ENCODE assay signal across 12 mouse cellular contexts in genomic region chr14:115044016-115044415, GRCm38 (mm10). TPM values are rescaled to one million over a fixed set of nuclear protein-coding genes. Genes with fewer than 3 reads are reported as not detected.
DNase-seq lines count a peak whose midpoint lies in the region; ATAC-seq and TF ChIP-seq lines count a peak whose summit lies in the region.
"Had no signal": no experiment of that assay in that cellular context is flagged by ENCODE, and none has a peak within 500 bp of the region (broad histone marks: within the 10 kb centered on the region; RNA-seq: fewer than 3 reads in every experiment).

No protein-coding gene starts in this region.

- intact Hi-C loops in left cerebral cortex, postnatal 4 days (cut with DNase I) = no loop called here

- ATAC-seq in intestine, embryonic 14.5 days (replicated peaks; ENCODE audit: low FRiP score, low TSS enrichment, low read depth) = no peak
- ATAC-seq in intestine, postnatal 0 days = no peak
- ATAC-seq in G1E (ENCODE audit: extremely low read depth, insufficient number of reproducible peaks, low FRiP score, poor library complexity, severe bottlenecking) = no peak
- no peak for ATAC-seq in forebrain, embryonic 14.5 days
- ATAC-seq in liver, embryonic 14.5 days (ENCODE audit: insufficient read depth) = no peak
- ATAC-seq in monocyte, adult 5-6 weeks (replicated peaks; ENCODE audit: insufficient number of reproducible peaks, low FRiP score, low TSS enrichment, poor library complexity, severe bottlenecking) = no peak

- 0 out of 2 replicates have a peak overlapping the region, but pooled peaks have one; percentile 2 for H3K4me3 ChIP-seq in intestine, embryonic 14.5 days (ENCODE audit: low read depth, low read length)
- H3K4me3 ChIP-seq in intestine, postnatal 0 days (ENCODE audit: low read depth, low read length) = no peak overlapping the region
- H3K4me3 ChIP-seq in G1E (ENCODE audit: low read depth, low read length) = peak overlapping the region; percentile 93
- H3K4me3 ChIP-seq in forebrain, embryonic 14.5 days (ENCODE audit: low read depth, low read length) = no peak overlapping the region
- H3K4me3 ChIP-seq in liver, embryonic 14.5 days (ENCODE audit: insufficient read depth in 1 of 2, low read depth in 2 of 2, low read length in 2 of 2) = no peak overlapping the region
- H3K4me3 ChIP-seq: lung, embryonic 15.5 days had no signal

- DNase-seq in intestine, embryonic 14.5 days (ENCODE audit: low spot score) = no peak
- no peak for DNase-seq in G1E (ENCODE audit: low spot score)
- no peak for DNase-seq in forebrain, embryonic 14.5 days (ENCODE audit: low spot score)
- DNase-seq in liver, embryonic 14.5 days (ENCODE audit: low read depth in 3 of 3, low spot score in 3 of 3) = no peak
- no peak for DNase-seq in left cerebral cortex, postnatal 4 days
- no peak for DNase-seq in spleen, postnatal 36 days (ENCODE audit: low spot score in 2 of 2)
- DNase-seq: adrenal gland, adult 2 months; layer of hippocampus, adult 9-11 months had no signal

- WGBS in intestine, embryonic 14.5 days = 87% methylated on average over 5 of the region's 5 CpGs
- 80% methylated on average over 5 of the region's 5 CpGs for WGBS in intestine, postnatal 0 days
- 82% methylated on average over 5 of the region's 5 CpGs for WGBS in forebrain, embryonic 14.5 days
- 80% methylated on average over 5 of the region's 5 CpGs for WGBS in liver, embryonic 14.5 days (ENCODE audit: insufficient replicate concordance)

- peak overlapping the region; percentile 62 for H3K4me2 ChIP-seq in intestine, embryonic 14.5 days (ENCODE audit: low read length)
- no peak overlapping the region for H3K4me2 ChIP-seq in intestine, postnatal 0 days (replicated peaks; ENCODE audit: low read depth)
- peak overlapping the region; percentile 66 for H3K4me2 ChIP-seq in forebrain, embryonic 14.5 days (ENCODE audit: low read length)
- H3K4me2 ChIP-seq in liver, embryonic 14.5 days (ENCODE audit: low read depth) = peak overlapping the region; percentile 24

- H3K27ac ChIP-seq in intestine, embryonic 14.5 days (ENCODE audit: low read depth) = no peak overlapping the region
- no peak overlapping the region for H3K27ac ChIP-seq in intestine, postnatal 0 days (ENCODE audit: low read depth, low read length)
- H3K27ac ChIP-seq in forebrain, embryonic 14.5 days (ENCODE audit: low read depth, low read length) = no peak overlapping the region
- H3K27ac ChIP-seq in liver, embryonic 14.5 days = no peak overlapping the region
- H3K27ac ChIP-seq: lung, embryonic 15.5 days had no signal

- H3K9me3 ChIP-seq in intestine, embryonic 14.5 days (ENCODE audit: control insufficient read depth, low read length) = no peaks in the 10 kb centered on the region
- no peaks in the 10 kb centered on the region for H3K9me3 ChIP-seq in intestine, postnatal 0 days (ENCODE audit: control insufficient read depth)
- no peaks in the 10 kb centered on the region for H3K9me3 ChIP-seq in G1E (replicated peaks)
- H3K9me3 ChIP-seq in forebrain, embryonic 14.5 days (replicated peaks; ENCODE audit: control insufficient read depth, low read length) = no peaks in the 10 kb centered on the region
- H3K9me3 ChIP-seq in liver, embryonic 14.5 days (ENCODE audit: control insufficient read depth, low read length) = no peaks in the 10 kb centered on the region
- H3K9me3 ChIP-seq: lung, embryonic 15.5 days had no signal

- peaks cover 56% of the 10 kb centered on the region for H3K36me3 ChIP-seq in intestine, embryonic 14.5 days (ENCODE audit: control insufficient read depth, insufficient read depth, low read length)
- peaks cover 26% of the 10 kb centered on the region for H3K36me3 ChIP-seq in intestine, postnatal 0 days (ENCODE audit: control insufficient read depth, insufficient read depth)
- peaks cover 56% of the 10 kb centered on the region for H3K36me3 ChIP-seq in G1E (replicated peaks)
- peaks cover 50% of the 10 kb centered on the region for H3K36me3 ChIP-seq in forebrain, embryonic 14.5 days (ENCODE audit: control insufficient read depth, insufficient read depth, low read length)
- peaks cover 42% of the 10 kb centered on the region for H3K36me3 ChIP-seq in liver, embryonic 14.5 days (replicated peaks; ENCODE audit: control insufficient read depth, insufficient read depth, low read depth)

- no peak for TF ChIP-seq EP300 in liver, embryonic 14.5 days (IDR thresholded peaks at IDR 0.05; ENCODE audit: low read depth)

- H3K9ac ChIP-seq in intestine, embryonic 14.5 days (ENCODE audit: low read length) = no peak overlapping the region
- H3K9ac ChIP-seq in intestine, postnatal 0 days (ENCODE audit: low read depth, low read length) = no peak overlapping the region
- H3K9ac ChIP-seq in forebrain, embryonic 14.5 days (ENCODE audit: low read length) = no peak overlapping the region
- H3K9ac ChIP-seq in liver, embryonic 14.5 days (replicated peaks) = no peak overlapping the region
- H3K9ac ChIP-seq: lung, embryonic 15.5 days had no signal

- TF ChIP-seq CTCF in intestine, postnatal 0 days (IDR thresholded peaks at IDR 0.05; ENCODE audit: low read depth) = no peak
- TF ChIP-seq CTCF in G1E (IDR thresholded peaks at IDR 0.05; ENCODE audit: low read depth, low read length) = no peak
- TF ChIP-seq CTCF in liver, embryonic 14.5 days (IDR thresholded peaks at IDR 0.05; ENCODE audit: low read depth) = no peak

- H3K27me3 ChIP-seq in intestine, embryonic 14.5 days (replicated peaks; ENCODE audit: control insufficient read depth, insufficient read depth, low read length) = no peaks in the 10 kb centered on the region
- H3K27me3 ChIP-seq in intestine, postnatal 0 days (replicated peaks; ENCODE audit: control insufficient read depth, insufficient read depth, low read length) = no peaks in the 10 kb centered on the region
- H3K27me3 ChIP-seq in G1E (ENCODE audit: insufficient read depth, low read length) = no peaks in the 10 kb centered on the region
- H3K27me3 ChIP-seq in forebrain, embryonic 14.5 days (replicated peaks; ENCODE audit: control insufficient read depth, insufficient read depth, low read length) = no peaks in the 10 kb centered on the region
- no peaks in the 10 kb centered on the region; the same call in 1 of the 2 replicates for H3K27me3 ChIP-seq in liver, embryonic 14.5 days (ENCODE audit: control insufficient read depth, insufficient read depth, low read length)
- H3K27me3 ChIP-seq: lung, embryonic 15.5 days had no signal

- peaks cover 10% of the 10 kb centered on the region for H3K4me1 ChIP-seq in intestine, embryonic 14.5 days (replicated peaks; ENCODE audit: control insufficient read depth, insufficient read depth, low read length)
- H3K4me1 ChIP-seq in intestine, postnatal 0 days (replicated peaks; ENCODE audit: control insufficient read depth, insufficient read depth, low read length) = 0 out of 2 replicates have a peak, but pooled peaks cover 3% of the 10 kb centered on the region
- peaks cover 63% of the 10 kb centered on the region for H3K4me1 ChIP-seq in G1E (ENCODE audit: insufficient read depth, low read depth, low read length)
- H3K4me1 ChIP-seq in forebrain, embryonic 14.5 days (ENCODE audit: control insufficient read depth, insufficient read depth, low read length) = peaks cover 16% of the 10 kb centered on the region
- peaks cover 2 to 8% of the 10 kb centered on the region in 2 experiments for H3K4me1 ChIP-seq in liver, embryonic 14.5 days (replicated peaks; ENCODE audit: control insufficient read depth in 2 of 2, insufficient read depth in 2 of 2, low read length in 1 of 2)

RNA-seq across cellular contexts. Expression of gene Gpc5, which starts 48.0 kb away (rescaled TPM):
- 0.11 and 0.24 TPM in 2 replicates for polyA plus RNA-seq in intestine, embryonic 14.5 days (2014; fragmentation: Nextera tagmentation; extraction: Ambion mirVana)
- polyA plus RNA-seq in intestine, postnatal 0 days (2015; fragmentation: Nextera tagmentation; extraction: Ambion mirVana) = 0.09 and 0.12 TPM in 2 replicates
- not detected in 2 replicates for total RNA-seq in G1E (2014; fragmentation: Nextera tagmentation)
- 0.06 and 0.16 TPM in 2 replicates for total RNA-seq in G1E (2017)
- polyA plus RNA-seq in G1E (2012) = not detected in 2 replicates
- polyA plus RNA-seq in forebrain, embryonic 14.5 days (2014; fragmentation: Nextera tagmentation; extraction: Ambion mirVana) = 1.9 TPM in 2 replicates
- 0.02 TPM in 1 of 2 replicates, not detected in the other for polyA plus RNA-seq in liver, embryonic 14.5 days (2012; rRNA removed)
- 0.05 and 0.08 TPM in 2 replicates for polyA plus RNA-seq in liver, embryonic 14.5 days (2014; fragmentation: Nextera tagmentation; extraction: Ambion mirVana)
- total RNA-seq in monocyte, adult 5-6 weeks (2017) = not detected in 3 replicates
- 10 to 100 TPM; 26.6 to 31.1 TPM for total RNA-seq in left cerebral cortex, postnatal 4 days (2021)
- polyA plus RNA-seq: small intestine, adult 2 months had no signal

Comparison
In these comparisons a context has a peak if more than half of its experiments do, and no peak if none do; other contexts are left out.
1. H3K4me3 ChIP-seq: peak in intestine, embryonic 14.5 days (single experiment) and G1E (single experiment); none in intestine, postnatal 0 days (single experiment), forebrain, embryonic 14.5 days (single experiment) and liver, embryonic 14.5 days (0 of 2).